Mouse (Mus musculus) kidney, postnatal 10 days (tissue): Measurements from ENCODE around the gene Zfhx3.
A peak's percentile ranks its signal among the peaks of the same experiment; 100 is the strongest.

Experiments used
- DNase-seq: peaks from one replicate; pipeline ENCODE4 v3.0.0; 2021; ENCODE audit warnings: mixed read lengths

Gene Zfhx3

GRCm38 (mm10) chr8:108554578-108555245, 612.3 kb downstream of the Zfhx3 start:
- no peak for DNase-seq

GRCm38 (mm10) chr8:108563420-108563819, 621.0 kb downstream of the Zfhx3 start:
- no peak for DNase-seq

DNA sequence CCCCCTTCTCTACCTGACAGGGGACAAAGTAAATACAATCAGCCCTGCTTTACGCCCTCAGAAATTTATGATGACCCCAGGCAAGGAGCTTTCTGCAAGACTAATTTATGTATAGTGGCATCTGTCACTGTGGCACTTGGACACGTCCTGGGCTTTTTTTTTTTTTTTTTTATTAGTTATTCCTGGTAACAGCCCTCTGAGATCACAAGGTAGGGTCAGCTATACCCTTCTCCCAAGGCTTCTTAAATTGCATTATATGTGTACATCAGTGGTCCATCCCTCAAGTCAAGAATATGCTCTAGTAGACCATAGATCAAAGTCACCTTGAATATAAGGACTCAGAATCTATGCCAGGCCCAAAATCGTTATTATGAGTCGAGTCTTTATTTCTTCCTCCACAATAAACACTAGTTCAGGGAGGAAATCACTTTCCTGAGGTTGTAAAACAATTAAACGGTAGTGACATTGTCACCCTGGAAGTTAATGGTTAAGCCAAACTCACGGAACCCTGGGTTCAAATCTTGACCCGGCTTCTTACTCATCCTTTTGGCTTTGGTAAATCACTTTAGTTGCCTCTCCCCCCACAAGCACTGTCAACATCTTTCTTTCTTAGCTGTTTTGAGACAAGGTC, 621.6 kb downstream of the Zfhx3 start:
- DNase-seq, result no peak

DNA sequence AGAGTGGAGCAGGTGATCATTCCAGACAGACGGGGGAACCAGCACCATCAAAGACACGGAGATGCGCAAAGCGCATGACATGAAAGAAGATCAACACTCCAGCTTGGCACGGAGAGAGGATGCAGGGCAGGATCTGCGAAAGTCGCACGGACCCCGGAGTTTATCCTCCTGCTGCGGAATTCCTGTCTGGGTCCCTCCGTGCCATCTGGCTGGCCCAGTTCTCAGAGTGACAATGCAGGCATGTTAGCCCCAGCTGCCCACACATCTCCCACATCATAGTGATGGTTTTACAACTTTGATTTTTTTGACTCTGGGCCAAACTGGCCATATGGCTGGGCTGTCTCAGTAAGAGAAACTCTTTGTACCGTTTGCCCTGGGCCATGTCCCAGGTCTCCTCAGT, 623.6 kb downstream of the Zfhx3 start:
- DNase-seq, result no peak

DNA sequence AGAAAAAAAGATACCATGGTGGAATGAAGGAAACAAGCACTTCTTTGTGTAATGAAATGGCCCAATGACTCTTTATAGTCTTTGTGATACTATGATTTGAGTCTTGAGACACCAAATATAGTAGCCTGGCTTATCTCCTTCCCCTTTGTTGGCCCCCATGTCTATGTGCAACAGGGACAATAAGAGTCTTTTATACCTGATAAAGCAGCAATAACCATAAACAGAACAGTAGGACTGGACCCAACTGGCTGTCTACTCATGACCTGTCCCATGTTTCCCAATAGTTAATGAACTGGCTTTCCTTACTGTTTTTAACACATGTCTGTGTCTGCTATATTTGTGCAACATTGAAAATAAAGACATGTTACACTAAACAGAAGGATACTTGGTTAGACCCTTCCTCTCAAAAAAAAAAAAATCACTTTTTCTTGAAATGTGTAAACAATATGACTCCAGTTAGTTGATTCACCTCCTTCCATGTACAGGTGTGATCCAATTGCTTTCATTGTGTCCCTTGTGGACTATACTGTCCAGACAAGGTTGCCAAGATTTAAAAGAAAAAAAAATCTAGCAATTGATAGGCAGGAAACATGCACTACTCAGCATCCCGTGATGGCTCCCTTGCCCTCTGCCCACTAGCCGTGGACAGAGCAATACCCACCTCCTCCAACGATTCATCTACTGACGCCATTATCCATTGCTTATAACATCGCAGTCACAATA, 631.0 kb downstream of the Zfhx3 start:
- DNase-seq, result no peak

DNA sequence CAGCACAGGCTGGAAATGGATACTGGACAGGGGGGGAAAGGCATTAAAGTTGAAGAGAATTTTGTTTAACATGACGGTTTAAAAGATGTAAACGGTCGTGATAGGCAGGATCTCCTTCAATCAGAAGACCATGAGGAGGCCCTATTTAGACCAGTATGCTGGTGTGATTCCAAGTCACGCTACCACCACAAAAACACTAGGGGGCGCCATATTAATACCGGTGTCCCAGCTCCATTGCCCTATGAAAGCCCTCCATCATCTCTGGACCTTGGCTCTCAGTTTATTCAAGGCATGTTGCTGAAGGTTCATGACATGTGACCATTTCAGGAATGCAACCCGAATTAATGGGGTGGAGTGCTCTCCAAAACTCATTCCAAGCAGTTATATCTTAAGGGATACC, 631.7 kb downstream of the Zfhx3 start:
- DNase-seq, result peak; percentile 67

GRCm38 (mm10) chr8:108577571-108577970, 635.1 kb downstream of the Zfhx3 start:
- no peak for DNase-seq

GRCm38 (mm10) chr8:108578388-108578787, 635.9 kb downstream of the Zfhx3 start:
- no peak for DNase-seq

- DNase-seq, result no peak
These were observed 637.4 kb downstream of the Zfhx3 start for GRCm38 (mm10) chr8:108579808-108580207.

- no peak for DNase-seq
These were observed 637.9 kb downstream of the Zfhx3 start for GRCm38 (mm10) chr8:108580364-108580763.

GRCm38 (mm10) chr8:108581557-108581956, 639.1 kb downstream of the Zfhx3 start:
- DNase-seq, result no peak

- no peak for DNase-seq
These were observed 639.8 kb downstream of the Zfhx3 start for GRCm38 (mm10) chr8:108582251-108582650.

DNA sequence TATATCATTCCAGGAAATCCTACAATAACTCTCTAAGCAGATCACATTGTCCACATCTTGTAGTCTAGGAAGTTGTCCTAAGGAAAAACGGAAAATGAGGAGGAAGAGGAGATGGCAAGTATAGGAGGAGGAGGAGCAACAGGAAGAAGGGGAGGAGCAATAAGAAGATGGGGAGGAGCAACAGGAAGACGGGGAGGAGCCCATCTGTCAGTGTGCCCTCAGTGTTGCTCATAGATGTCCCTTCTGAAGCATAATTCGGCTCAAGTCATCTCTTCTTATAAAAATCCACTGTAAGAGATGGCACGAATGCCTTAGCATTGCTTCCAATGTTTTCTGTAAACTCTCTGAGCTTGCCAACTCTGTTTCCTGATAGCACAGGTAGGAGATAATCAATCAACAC, 640.8 kb downstream of the Zfhx3 start:
- DNase-seq, result no peak

GRCm38 (mm10) chr8:108583867-108584661, 641.6 kb downstream of the Zfhx3 start:
- no peak for DNase-seq

DNA sequence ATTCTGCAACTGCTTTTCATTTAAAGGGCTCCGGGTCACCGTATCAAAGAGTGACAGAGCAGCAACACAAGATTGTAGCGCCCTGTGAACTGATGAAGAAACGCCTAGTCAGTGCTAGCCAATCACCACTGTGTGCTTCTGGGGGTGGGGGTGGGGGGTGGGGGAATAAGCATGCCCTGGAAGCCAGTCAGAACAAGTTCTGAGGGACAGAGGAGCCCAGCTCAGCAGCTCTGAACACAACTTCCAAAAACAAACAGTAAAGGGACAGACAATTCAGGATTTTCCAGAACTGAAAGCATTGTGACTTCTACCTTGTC, 642.2 kb downstream of the Zfhx3 start:
- no peak for DNase-seq

DNA sequence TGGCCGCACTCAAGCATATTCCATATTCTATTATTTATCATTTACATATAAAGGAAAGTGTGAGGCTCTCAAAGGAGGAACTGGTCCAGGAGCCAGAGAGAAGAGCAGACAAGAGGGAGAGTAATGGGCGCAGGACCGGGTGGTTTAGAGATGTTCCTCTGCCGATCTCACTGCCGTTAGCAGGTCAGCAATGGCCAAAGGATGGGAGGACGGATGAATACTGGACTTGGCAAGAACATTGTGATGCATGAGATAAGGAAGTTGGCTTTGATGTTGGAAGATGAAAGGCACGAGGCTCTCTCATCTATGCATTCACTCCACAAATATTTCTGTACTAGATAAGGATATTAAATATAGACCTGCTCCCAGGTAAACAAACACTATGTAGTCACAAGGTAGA, 648.6 kb downstream of the Zfhx3 start:
- no peak for DNase-seq

DNA sequence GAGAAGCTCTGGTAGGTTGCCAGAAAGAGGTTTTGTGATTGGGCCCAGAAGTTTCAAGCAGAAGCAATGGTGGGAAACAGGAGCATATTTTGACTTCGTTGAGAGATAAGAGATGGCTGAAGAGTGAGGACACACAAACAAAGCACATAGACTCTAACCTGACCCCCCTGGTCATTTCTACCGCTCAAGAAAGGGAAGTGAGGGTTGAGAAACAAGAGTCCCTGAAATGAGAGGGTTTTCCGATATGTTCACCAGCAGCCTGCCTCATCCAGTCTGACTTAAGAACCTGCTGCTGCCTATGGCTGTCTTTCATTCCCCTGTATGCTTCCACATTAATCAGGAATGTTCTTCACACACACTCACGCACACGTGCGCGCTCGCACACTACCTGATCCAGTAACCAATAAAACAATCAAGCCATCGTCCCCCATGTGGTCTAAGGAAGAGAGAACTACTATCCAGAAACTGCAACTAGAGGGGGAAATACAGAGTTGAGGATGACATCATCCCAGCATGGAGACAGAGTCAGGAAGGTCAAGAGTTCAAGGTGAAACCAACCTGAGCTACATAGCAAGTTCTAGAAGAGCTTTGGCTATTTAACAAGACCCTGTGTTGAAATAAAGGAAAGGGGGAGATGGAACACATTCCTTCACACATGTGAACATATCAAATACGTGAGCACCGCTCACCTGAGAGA, 649.7 kb downstream of the Zfhx3 start:
- no peak for DNase-seq

DNA sequence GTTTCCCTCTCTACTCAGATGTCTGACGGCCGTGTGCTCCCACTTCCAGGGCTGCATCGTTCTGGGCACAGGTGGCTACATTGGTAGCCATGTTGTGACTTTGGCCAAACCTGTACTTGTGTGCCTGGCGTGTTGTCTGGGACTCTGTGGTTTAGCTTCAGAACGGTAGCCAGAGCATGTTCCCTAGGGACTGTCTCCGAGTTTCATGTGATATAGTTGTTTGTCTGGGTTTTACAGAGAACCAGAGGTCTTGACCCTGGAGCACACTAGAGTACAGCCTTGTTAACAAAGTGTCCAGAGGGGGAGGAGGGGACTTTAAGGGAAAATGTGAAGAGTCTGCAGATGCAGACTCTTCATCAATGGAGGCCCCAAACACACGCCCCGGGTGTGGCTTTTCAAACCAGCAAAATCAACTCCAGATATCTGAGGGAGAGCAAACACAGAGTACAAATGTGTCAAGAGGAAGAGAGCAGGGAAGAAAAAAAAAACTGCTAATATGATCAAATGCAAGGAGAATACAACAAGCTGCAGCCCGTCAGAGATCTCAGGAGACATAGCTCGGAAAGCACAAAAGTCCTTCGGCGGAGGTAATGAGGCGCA, 650.6 kb downstream of the Zfhx3 start:
- DNase-seq, result no peak

DNA sequence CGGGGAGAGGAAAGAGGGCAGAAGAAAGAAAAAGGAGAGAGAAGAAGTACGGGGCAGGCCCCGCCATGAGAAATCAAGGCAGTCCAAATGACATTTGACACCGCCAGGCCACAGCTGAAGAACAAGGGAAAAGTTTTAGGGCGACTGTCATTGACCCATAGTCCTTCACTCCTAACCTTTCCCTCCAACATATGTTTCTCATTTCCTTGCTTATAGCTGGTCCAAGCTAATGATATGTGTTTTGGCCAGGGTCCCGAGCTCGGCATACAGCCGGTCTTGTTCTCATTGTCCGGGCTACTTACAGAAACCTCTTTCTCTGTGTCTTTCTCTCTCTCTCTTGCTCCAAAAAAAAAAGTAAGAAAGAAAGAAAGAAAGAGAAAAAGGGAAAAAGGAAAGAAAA, 651.4 kb downstream of the Zfhx3 start:
- peak; percentile 66 for DNase-seq

- DNase-seq, result no peak
These were observed 652.1 kb downstream of the Zfhx3 start for GRCm38 (mm10) chr8:108594361-108595060.

- DNase-seq, result no peak
These were observed 652.6 kb downstream of the Zfhx3 start for GRCm38 (mm10) chr8:108595061-108595419.
